Mouse (Mus musculus) lung, embryonic 16.5 days (tissue): ENCODE results near the gene Vps11. TPM values are rescaled to one million over a fixed set of nuclear protein-coding genes. Genes with fewer than 3 reads are reported as not detected.

Experiments
- ATAC-seq: fragments of 200-750 bp; cut with Nextera tagmentation; 2 replicates; pipeline ENCODE4 v1.8.0; 2017; ENCODE audit warnings: low read depth, mild to moderate bottlenecking, moderate library complexity
- H3K27ac ChIP-seq: fragments of 300-500 bp; sonication (generic); 2 replicates; pipeline ENCODE4 v1.5.1; 2014; ENCODE audit warnings: mild to moderate bottlenecking, control low read depth, low read length
- H3K27me3 ChIP-seq: fragments of 300-500 bp; sonication (generic); 2 replicates; pipeline ENCODE4 v1.6.1; 2014; ENCODE audit warnings: low read depth, low read length, mixed read lengths; ENCODE audit not compliant: control insufficient read depth, insufficient read depth
- H3K36me3 ChIP-seq: fragments of 300-500 bp; sonication (generic); 2 replicates; pipeline ENCODE4 v1.6.1; 2014; ENCODE audit warnings: low read length; ENCODE audit not compliant: control insufficient read depth, insufficient read depth
- H3K4me1 ChIP-seq: fragments of 300-500 bp; sonication (generic); replicated peaks from 2 replicates; pipeline ENCODE4 v1.6.1; 2014; ENCODE audit warnings: low read length, mixed read lengths; ENCODE audit not compliant: control insufficient read depth, insufficient read depth
- H3K4me2 ChIP-seq: fragments of 300-500 bp; sonication (generic); 2 replicates; pipeline ENCODE4 v1.6.1; 2014; ENCODE audit warnings: low read depth, low read length, control low read depth
- H3K4me3 ChIP-seq: fragments of 300-500 bp; sonication (generic); 2 replicates; pipeline ENCODE4 v1.5.1; 2014; ENCODE audit warnings: mild to moderate bottlenecking, low read length, control low read depth
- H3K9ac ChIP-seq: fragments of 300-500 bp; sonication (generic); 2 replicates; pipeline ENCODE4 v1.6.1; 2014; ENCODE audit warnings: low read length, control low read depth
- H3K9me3 ChIP-seq: fragments of 300-500 bp; sonication (generic); 2 replicates; pipeline ENCODE4 v1.6.1; 2016; ENCODE audit warnings: low read length; ENCODE audit not compliant: control insufficient read depth
- WGBS: fragments of 180-500 bp; shearing (Covaris S2); extraction: QIAGEN DNeasy Blood & Tissue Kit; methylation state at CpG from one replicate; pipeline ENCODE4 v1.1.7; 2014; 5-methylcytosine and 5-hydroxymethylcytosine counted together
- polyA plus RNA-seq: library from polyadenylated mRNA; unstranded; fragments of >200 nt; fragmentation: Nextera tagmentation; extraction: Ambion mirVana; gene quantifications from 2 replicates; pipeline ENCODE4 v1.2.1, GENCODE M21; 2015

The Vps11 gene
- polyA plus RNA-seq, 1 experiment from 2014 or later, result 31.4 TPM

DNA sequence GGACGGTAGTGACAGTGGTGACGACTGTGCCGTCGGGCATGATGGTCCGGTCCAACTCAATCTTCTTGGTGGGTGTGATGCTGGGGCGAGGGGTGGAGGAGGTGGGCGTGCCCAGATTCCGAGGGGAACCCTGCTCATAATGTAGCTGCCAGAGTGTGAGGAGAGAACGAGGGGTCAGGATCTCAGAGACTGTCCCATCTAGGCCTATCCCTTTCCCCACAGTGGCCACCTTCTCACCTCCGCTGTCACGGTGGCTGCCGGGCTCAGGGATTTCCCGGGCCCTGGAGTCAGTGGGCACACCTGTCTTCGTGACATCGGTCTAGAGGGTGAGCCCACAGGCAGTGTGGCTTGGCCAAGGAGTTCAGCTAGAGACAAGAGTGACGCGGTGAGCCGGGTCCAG is 46.6 kb downstream of the Vps11 start:
- peaks cover 11% of the 10 kb centered on the region; the same call in 1 of the 2 replicates for H3K36me3 ChIP-seq
- H3K4me2 ChIP-seq, result no peak overlapping the region
- H3K4me1 ChIP-seq, result peaks cover 17% of the 10 kb centered on the region
- H3K27me3 ChIP-seq, result no peaks in the 10 kb centered on the region
- no peak overlapping the region for H3K27ac ChIP-seq
- H3K9me3 ChIP-seq, result no peaks in the 10 kb centered on the region
- 95% methylated on average over 18 of the region's 18 CpGs for WGBS
- no peak overlapping the region for H3K4me3 ChIP-seq
- ATAC-seq, result no peak
- H3K9ac ChIP-seq, result no peak overlapping the region

- Histone ChIP-seq H3K36me3 (peaks cover 11% of the 10 kb centered on the region; the same call in 1 of the 2 replicates), H3K27me3 (no peaks in the 10 kb centered on the region), H3K9ac (no peak overlapping the region), H3K4me2 (no peak overlapping the region), H3K27ac (no peak overlapping the region), H3K4me3 (no peak overlapping the region), H3K4me1 (peaks cover 17% of the 10 kb centered on the region), H3K9me3 (no peaks in the 10 kb centered on the region)
- WGBS, result 65% methylated on average over 4 of the region's 4 CpGs
- ATAC-seq, result no peak
Measured at GRCm38 (mm10) chr9:44314257-44314547, 47.3 kb downstream of the Vps11 start.

GRCm38 (mm10) chr9:44313476-44314256 is 47.8 kb downstream of the Vps11 start:
- 70% methylated on average over 19 of the region's 19 CpGs for WGBS
- Histone ChIP-seq H3K4me2 (no peak overlapping the region), H3K9me3 (no peaks in the 10 kb centered on the region), H3K27me3 (no peaks in the 10 kb centered on the region), H3K4me3 (no peak overlapping the region), H3K36me3 (peaks cover 11% of the 10 kb centered on the region; the same call in 1 of the 2 replicates), H3K9ac (no peak overlapping the region), H3K4me1 (peaks cover 12% of the 10 kb centered on the region), H3K27ac (no peak overlapping the region)
- no peak for ATAC-seq

- Histone ChIP-seq H3K4me1 (no peaks in the 10 kb centered on the region), H3K36me3 (peaks cover 10% of the 10 kb centered on the region; the same call in 1 of the 2 replicates), H3K9me3 (no peaks in the 10 kb centered on the region), H3K27me3 (no peaks in the 10 kb centered on the region), H3K9ac (peak overlapping the region; percentile 5; the same call in 1 of the 2 replicates), H3K4me2 (peak overlapping the region; percentile 27), H3K27ac (peak overlapping the region; percentile 67), H3K4me3 (peak overlapping the region; percentile 6; the same call in 1 of the 2 replicates)
- WGBS, result 17% methylated on average over 27 of the region's 27 CpGs
- ATAC-seq, result peak; percentile 81
Measured at GRCm38 (mm10) chr9:44311136-44312134, 50.0 kb downstream of the Vps11 start.

GRCm38 (mm10) chr9:44310750-44311135 is 50.7 kb downstream of the Vps11 start:
- H3K9ac ChIP-seq, result no peak overlapping the region; the same call in 1 of the 2 replicates
- H3K4me2 ChIP-seq, result peak overlapping the region; percentile 27
- 36% methylated on average over 10 of the region's 10 CpGs for WGBS
- no peak overlapping the region for H3K4me3 ChIP-seq
- peaks cover 7% of the 10 kb centered on the region; the same call in 1 of the 2 replicates for H3K36me3 ChIP-seq
- no peaks in the 10 kb centered on the region for H3K4me1 ChIP-seq
- H3K27ac ChIP-seq, result peak overlapping the region; percentile 67
- H3K27me3 ChIP-seq, result no peaks in the 10 kb centered on the region
- no peaks in the 10 kb centered on the region for H3K9me3 ChIP-seq
- no peak for ATAC-seq

DNA sequence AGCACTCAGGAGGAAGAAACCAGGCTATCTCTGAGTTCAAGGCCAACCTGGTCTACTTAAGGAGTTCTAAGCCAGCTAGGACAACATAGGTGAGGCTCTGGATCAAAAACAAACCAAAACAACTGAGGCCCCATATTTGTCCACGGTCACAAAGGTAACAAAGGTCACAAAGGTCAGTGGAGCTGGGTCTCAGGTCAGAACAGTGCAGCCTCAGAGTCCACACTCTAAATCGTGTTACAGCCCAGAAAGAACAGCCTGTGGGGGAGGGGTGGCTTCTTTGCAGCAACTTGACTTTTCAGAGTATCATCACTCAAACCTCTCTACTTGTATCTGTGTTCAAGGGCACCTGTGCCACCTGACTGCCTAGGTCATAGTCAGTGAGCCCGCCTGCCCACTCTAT is 51.7 kb downstream of the Vps11 start:
- peaks cover 7% of the 10 kb centered on the region; the same call in 1 of the 2 replicates for H3K36me3 ChIP-seq
- no peak for ATAC-seq
- H3K4me2 ChIP-seq, result no peak overlapping the region
- H3K27ac ChIP-seq, result no peak overlapping the region
- no peak overlapping the region for H3K9ac ChIP-seq
- H3K27me3 ChIP-seq, result no peaks in the 10 kb centered on the region
- peaks cover under 1% of the 10 kb centered on the region for H3K4me1 ChIP-seq
- H3K4me3 ChIP-seq, result no peak overlapping the region
- WGBS, result 55% methylated on average over 3 of the region's 3 CpGs
- no peaks in the 10 kb centered on the region for H3K9me3 ChIP-seq

DNA sequence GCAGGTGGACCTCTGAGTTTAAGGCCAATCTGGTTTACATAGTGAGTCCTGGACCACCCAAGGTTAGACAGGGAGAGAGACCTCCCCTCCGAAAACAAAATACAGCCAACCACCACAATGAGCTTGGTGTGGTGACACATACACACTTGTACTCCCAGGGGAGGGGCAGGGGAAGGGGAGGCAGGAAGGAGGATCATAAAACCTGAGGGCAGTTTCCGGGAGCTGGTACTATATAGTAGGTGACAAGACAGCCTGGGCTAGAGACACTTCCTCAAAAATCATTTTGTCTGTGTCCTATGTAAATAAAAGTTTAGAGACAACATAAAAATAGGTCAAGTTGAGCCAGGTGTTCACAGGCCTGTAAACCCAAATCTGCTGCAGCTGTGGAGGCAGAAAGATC is 54.2 kb downstream of the Vps11 start:
- Histone ChIP-seq H3K4me2 (no peak overlapping the region), H3K36me3 (no peaks in the 10 kb centered on the region), H3K4me1 (peaks cover 10% of the 10 kb centered on the region), H3K9me3 (no peaks in the 10 kb centered on the region), H3K27ac (no peak overlapping the region), H3K4me3 (no peak overlapping the region), H3K27me3 (no peaks in the 10 kb centered on the region), H3K9ac (no peak overlapping the region)
- ATAC-seq, result no peak
- 85% methylated on average over 2 of the region's 2 CpGs for WGBS

DNA sequence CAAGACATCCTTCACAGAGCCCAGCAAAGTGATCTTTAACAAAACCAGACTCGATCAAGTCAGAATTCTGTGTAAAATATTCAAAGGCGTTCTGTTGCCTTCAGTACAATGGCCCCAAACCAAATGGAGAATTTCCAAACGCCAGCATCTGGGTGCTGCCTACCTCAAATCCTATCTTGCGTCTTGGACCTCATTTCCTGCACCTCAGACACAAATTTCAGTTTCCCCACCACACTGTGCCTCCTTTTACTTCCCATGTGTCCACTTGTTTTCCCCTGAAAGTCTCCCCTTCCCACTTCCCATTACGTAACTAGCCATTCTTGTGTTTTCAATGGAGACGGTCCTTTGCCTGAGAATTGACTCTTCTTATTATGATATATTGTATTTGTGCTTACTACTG is 54.9 kb downstream of the Vps11 start:
- no peak overlapping the region for H3K27ac ChIP-seq
- no peak overlapping the region for H3K4me2 ChIP-seq
- no peaks in the 10 kb centered on the region for H3K9me3 ChIP-seq
- no peak overlapping the region for H3K9ac ChIP-seq
- H3K36me3 ChIP-seq, result no peaks in the 10 kb centered on the region
- ATAC-seq, result no peak
- H3K4me3 ChIP-seq, result no peak overlapping the region
- H3K4me1 ChIP-seq, result peaks cover 10% of the 10 kb centered on the region
- 81% methylated on average over 6 of the region's 6 CpGs for WGBS
- no peaks in the 10 kb centered on the region for H3K27me3 ChIP-seq

DNA sequence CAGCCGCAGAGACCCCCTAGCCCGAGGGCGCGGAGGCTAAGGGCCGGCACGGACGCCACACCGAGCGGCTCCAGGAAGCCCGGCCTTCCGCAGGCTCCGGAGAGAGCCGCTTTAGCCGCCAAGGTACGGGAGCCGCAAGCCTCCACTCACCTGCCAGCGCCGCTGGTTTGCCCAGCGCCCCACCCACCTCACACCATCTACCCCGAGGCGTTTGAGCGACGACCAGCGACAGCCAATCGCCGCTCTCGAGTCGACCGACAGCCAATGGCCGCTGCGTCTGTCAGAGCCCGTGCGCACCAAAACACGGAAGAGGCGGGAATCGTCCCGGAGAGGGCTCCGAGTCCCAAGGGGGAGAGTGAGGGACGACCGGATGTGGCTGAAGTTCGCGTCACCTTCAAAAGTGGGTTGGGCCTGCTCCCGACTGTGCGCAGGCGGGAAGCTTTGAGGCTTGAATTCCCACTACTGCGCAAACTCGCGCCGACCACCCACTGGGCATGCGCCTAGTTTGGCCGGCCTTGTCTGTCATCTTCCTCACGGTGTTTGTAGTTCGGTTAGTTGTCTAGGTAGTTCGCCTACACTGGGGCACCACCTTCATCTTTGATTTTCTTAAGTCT is 55.9 kb downstream of the Vps11 start, which contains the start of gene Hinfp:
Gene Hinfp, minus strand, starts transcription at position 206 of the 614 bp plus-strand sequence.
- H3K4me2 ChIP-seq, result peak within 1 kb of the TSS; percentile 75
- under 1% methylated on average over 54 of the region's 54 CpGs for WGBS
- peak within 1 kb of the TSS; percentile 96 for H3K9ac ChIP-seq
- H3K4me1 ChIP-seq, result peaks cover 10% of the 10 kb centered on the region
- H3K36me3 ChIP-seq, result peaks cover 6% of the 10 kb centered on the region
- H3K27me3 ChIP-seq, result no peaks in the 10 kb centered on the region
- ATAC-seq, result peak; percentile 100
- peak within 1 kb of the TSS; percentile 92 for H3K4me3 ChIP-seq
- H3K9me3 ChIP-seq, result no peaks in the 10 kb centered on the region
- peak within 1 kb of the TSS; percentile 78 for H3K27ac ChIP-seq
